Mouse (Mus musculus) cerebellum, adult 2 months (tissue): ENCODE results near the gene Rras2.

Experiments
- CTCF ChIP-seq: fragments of 200-500 bp; IDR thresholded peaks from 2 replicates; pipeline ENCODE4 v1.5.1; 2011; ENCODE audit warnings: low read depth, mild to moderate bottlenecking, control low read depth, low read length, moderate library complexity, borderline replicate concordance; ENCODE audit not compliant: insufficient read depth
- POLR2A ChIP-seq: fragments of 200-500 bp; IDR thresholded peaks from 2 replicates; pipeline ENCODE4 v1.6.1; 2011; ENCODE audit warnings: low read length, control low read depth, borderline replicate concordance; ENCODE audit not compliant: insufficient read depth

- no peak for TF ChIP-seq POLR2A
- no peak for TF ChIP-seq CTCF
Measured at GRCm38 (mm10) chr7:114156364-114156763, 38.8 kb upstream of the Rras2 start.
